ENCODE assay signal across 8 mouse cellular contexts in the genomic region with DNA sequence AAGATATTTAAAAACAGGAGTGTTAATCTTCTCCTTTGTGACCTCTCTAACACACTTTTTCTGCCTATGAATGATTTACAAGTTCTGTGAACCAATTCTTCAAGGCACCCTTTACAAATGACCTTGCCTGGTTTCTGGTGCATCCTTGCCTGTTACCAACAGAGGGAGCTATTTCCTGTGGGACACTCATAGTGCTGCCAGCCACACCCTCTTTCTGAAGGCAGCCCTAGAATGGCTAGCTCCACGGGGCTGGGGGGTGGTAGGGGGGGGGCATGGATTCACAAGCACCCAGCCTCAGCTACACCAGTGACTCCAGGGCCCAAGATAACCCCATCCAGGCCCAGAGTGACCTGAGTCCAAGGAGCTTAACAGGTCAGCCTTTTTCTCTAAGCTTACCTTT.
DNase-seq lines count a peak whose midpoint lies in the region; ATAC-seq and TF ChIP-seq lines count a peak whose summit lies in the region.

No protein-coding gene starts in this region.

- TF ChIP-seq EP300 in lung, postnatal 0 days (IDR thresholded peaks at IDR 0.05) = no peak

- H3K4me2 ChIP-seq in liver, embryonic 11.5 days = no peak overlapping the region
- no peak overlapping the region for H3K4me2 ChIP-seq in lung, postnatal 0 days (replicated peaks; ENCODE audit: low read depth, low read length)

- peak; percentile 33 to 85 for DNase-seq in adrenal gland, adult (ENCODE audit: inconsistent age in 2 of 2, low spot score in 1 of 2)
- DNase-seq in adrenal gland, postnatal 4 days (ENCODE audit: low spot score in 2 of 2) = no peak
- peak; percentile 56 for DNase-seq in liver, adult 2 months (ENCODE audit: extremely low read depth, low read depth, low spot score)
- no peak for DNase-seq in liver, embryonic 11.5 days (ENCODE audit: low spot score)
- peak; percentile 61 for DNase-seq in embryo, embryonic 11 days
- DNase-seq in lung, postnatal 0 days (ENCODE audit: low spot score) = peak; percentile 44
- DNase-seq in urinary bladder, postnatal 36 days (ENCODE audit: low spot score in 2 of 2) = no peak

- no peaks in the 10 kb centered on the region for H3K36me3 ChIP-seq in liver, adult 2 months (ENCODE audit: control insufficient read depth, insufficient read depth, low read length)
- H3K36me3 ChIP-seq in liver, embryonic 11.5 days (ENCODE audit: control insufficient read depth, insufficient read depth, low read length) = no peaks in the 10 kb centered on the region
- H3K36me3 ChIP-seq in lung, postnatal 0 days (ENCODE audit: insufficient read depth, low read length) = no peaks in the 10 kb centered on the region

- 0 out of 2 replicates have a peak, but pooled peaks cover 4% of the 10 kb centered on the region for H3K4me1 ChIP-seq in liver, adult 2 months (ENCODE audit: control insufficient read depth, insufficient read depth, low read length)
- no peaks in the 10 kb centered on the region for H3K4me1 ChIP-seq in liver, embryonic 11.5 days (replicated peaks; ENCODE audit: control insufficient read depth, insufficient read depth, low read length)
- H3K4me1 ChIP-seq in lung, postnatal 0 days (ENCODE audit: insufficient read depth, low read depth, low read length) = no peaks in the 10 kb centered on the region

- ATAC-seq in liver, embryonic 11.5 days (replicated peaks; ENCODE audit: low FRiP score) = no peak
- ATAC-seq in lung, postnatal 0 days = no peak
- ATAC-seq in activated CD4-positive, CD25-positive, alpha-beta regulatory T cell, adult 4 months = no peak

- peak; percentile 56 for TF ChIP-seq CTCF in liver, adult 2 months (IDR thresholded peaks at IDR 0.05; ENCODE audit: low read depth, low read length)
- peak; percentile 74 for TF ChIP-seq CTCF in lung, postnatal 0 days (IDR thresholded peaks at IDR 0.05)

- no peak for TF ChIP-seq POLR2A in liver, adult 2 months (IDR thresholded peaks at IDR 0.05; ENCODE audit: extremely low read depth, insufficient read depth, low read length)

- no peak overlapping the region for H3K4me3 ChIP-seq in liver, adult 2 months (ENCODE audit: insufficient read depth, low read depth, low read length)
- H3K4me3 ChIP-seq in liver, embryonic 11.5 days (ENCODE audit: low read depth, low read length) = no peak overlapping the region
- H3K4me3 ChIP-seq in lung, postnatal 0 days (ENCODE audit: low read depth, low read length) = no peak overlapping the region

- no peaks in the 10 kb centered on the region for H3K9me3 ChIP-seq in liver, embryonic 11.5 days (ENCODE audit: control insufficient read depth, low read length)
- H3K9me3 ChIP-seq in lung, postnatal 0 days (ENCODE audit: low read length) = no peaks in the 10 kb centered on the region

- H3K79me2 ChIP-seq in liver, adult 2 months (ENCODE audit: control insufficient read depth, insufficient read depth, low read length) = no peaks in the 10 kb centered on the region

- no peaks in the 10 kb centered on the region for H3K27me3 ChIP-seq in liver, adult 2 months (ENCODE audit: control insufficient read depth, insufficient read depth, low read length)
- H3K27me3 ChIP-seq in liver, embryonic 11.5 days (replicated peaks; ENCODE audit: control insufficient read depth, insufficient read depth, low read length) = no peaks in the 10 kb centered on the region
- H3K27me3 ChIP-seq in lung, postnatal 0 days (replicated peaks; ENCODE audit: insufficient read depth, low read length) = no peaks in the 10 kb centered on the region

- H3K9ac ChIP-seq in liver, adult 2 months (ENCODE audit: low read depth, low read length) = no peak overlapping the region
- H3K9ac ChIP-seq in liver, embryonic 11.5 days (ENCODE audit: low read depth, low read length) = no peak overlapping the region
- no peak overlapping the region for H3K9ac ChIP-seq in lung, postnatal 0 days (replicated peaks; ENCODE audit: low read depth)

- WGBS in liver, adult 2 months = 0% methylated on average over 1 of the region's 1 CpGs
- 5% methylated on average over 1 of the region's 1 CpGs for WGBS in liver, embryonic 11.5 days
- WGBS in lung, postnatal 0 days = 9% methylated on average over 1 of the region's 1 CpGs

- H3K27ac ChIP-seq in liver, adult 2 months (replicated peaks; ENCODE audit: insufficient read depth, low read depth, low read length) = no peak overlapping the region
- H3K27ac ChIP-seq in liver, embryonic 11.5 days (ENCODE audit: low read depth, low read length) = no peak overlapping the region
- no peak overlapping the region for H3K27ac ChIP-seq in lung, postnatal 0 days (ENCODE audit: low read length)

Comparison
In these comparisons a context has a peak if more than half of its experiments do, and no peak if none do; other contexts are left out.
1. DNase-seq: peak in adrenal gland, adult (2 of 2), liver, adult 2 months (single experiment), embryo, embryonic 11 days (single experiment) and lung, postnatal 0 days (single experiment); none in adrenal gland, postnatal 4 days (0 of 2), liver, embryonic 11.5 days (single experiment) and urinary bladder, postnatal 36 days (0 of 2).